Mouse (Mus musculus): ENCODE results near the gene Stpg1. TPM values are rescaled to one million over a fixed set of nuclear protein-coding genes. Genes with fewer than 3 reads are reported as not detected.

The Stpg1 gene
- total RNA-seq, 4 experiments from 2014 or later = 0.84 to 1.8 (median 1.1) TPM

- no peak for DNase-seq
Measured at GRCm38 (mm10) chr4:135514925-135515324, 20.3 kb downstream of the Stpg1 start.

- peak; percentile 57 for DNase-seq
Measured at GRCm38 (mm10) chr4:135516351-135517316, 22.0 kb downstream of the Stpg1 start.

GRCm38 (mm10) chr4:135518135-135518534 is 23.5 kb downstream of the Stpg1 start:
- DNase-seq = no peak

- no peak for DNase-seq
Measured at GRCm38 (mm10) chr4:135520421-135520820, 25.8 kb downstream of the Stpg1 start.

GRCm38 (mm10) chr4:135523939-135524338 is 29.3 kb downstream of the Stpg1 start:
- DNase-seq = no peak

- DNase-seq = no peak
Measured at GRCm38 (mm10) chr4:135525057-135525456, 30.5 kb downstream of the Stpg1 start.

GRCm38 (mm10) chr4:135526039-135526710 is 31.6 kb downstream of the Stpg1 start:
- DNase-seq = no peak

GRCm38 (mm10) chr4:135530270-135530669 is 35.7 kb downstream of the Stpg1 start:
- no peak for DNase-seq

GRCm38 (mm10) chr4:135531236-135531635 is 36.6 kb downstream of the Stpg1 start:
- DNase-seq = no peak

GRCm38 (mm10) chr4:135531771-135532613 is 37.4 kb downstream of the Stpg1 start:
- DNase-seq = no peak

GRCm38 (mm10) chr4:135533001-135533400 is 38.4 kb downstream of the Stpg1 start:
- no peak for DNase-seq

GRCm38 (mm10) chr4:135535021-135535420 is 40.4 kb downstream of the Stpg1 start:
- no peak for DNase-seq

GRCm38 (mm10) chr4:135539056-135539455 is 44.5 kb downstream of the Stpg1 start:
- no peak for DNase-seq

GRCm38 (mm10) chr4:135540057-135540456 is 45.5 kb downstream of the Stpg1 start:
- no peak for DNase-seq

GRCm38 (mm10) chr4:135544284-135544683 is 49.7 kb downstream of the Stpg1 start:
- DNase-seq = no peak

- DNase-seq = no peak
Measured at GRCm38 (mm10) chr4:135545080-135545511, 50.5 kb downstream of the Stpg1 start.

- DNase-seq = no peak
Measured at GRCm38 (mm10) chr4:135546008-135546407, 51.4 kb downstream of the Stpg1 start.

GRCm38 (mm10) chr4:135546793-135547192 is 52.2 kb downstream of the Stpg1 start:
- no peak for DNase-seq

GRCm38 (mm10) chr4:135547551-135547950 is 53.0 kb downstream of the Stpg1 start:
- no peak for DNase-seq

- DNase-seq = no peak
Measured at GRCm38 (mm10) chr4:135548108-135548507, 53.5 kb downstream of the Stpg1 start.

- DNase-seq = no peak
Measured at GRCm38 (mm10) chr4:135548521-135549077, 54.0 kb downstream of the Stpg1 start.

- DNase-seq = no peak
Measured at GRCm38 (mm10) chr4:135549323-135549722, 54.7 kb downstream of the Stpg1 start.

All from adrenal gland, adult 8-10 months (tissue).